Mouse (Mus musculus): ENCODE results near the gene Jakmip3.

- TF ChIP-seq EP300 (IDR thresholded peaks at IDR 0.05; ENCODE audit: low read length) (no peak), IRF4 (IDR thresholded peaks at IDR 0.05; ENCODE audit: low read depth, low read length) (no peak), E2F4 (IDR thresholded peaks at IDR 0.05; ENCODE audit: insufficient replicate concordance, low read depth, low read length) (no peak), ZNF384 (IDR thresholded peaks at IDR 0.05; ENCODE audit: low read depth, low read length) (no peak), ETS1 (conservative IDR thresholded peaks at IDR 0.05; ENCODE audit: low read depth, low read length) (no peak), MEF2A (IDR thresholded peaks at IDR 0.05; ENCODE audit: borderline replicate concordance, low read depth, low read length) (no peak), ZC3H11A (IDR thresholded peaks at IDR 0.05; ENCODE audit: low read depth, low read length) (no peak), MAX (IDR thresholded peaks at IDR 0.05; ENCODE audit: low read length) (no peak), CTCF (conservative IDR thresholded peaks at IDR 0.05 in 1 of 2, IDR thresholded peaks at IDR 0.05 in 1 of 2; ENCODE audit: low read depth in 2 of 2, low read length in 2 of 2) (no peak), MXI1 (IDR thresholded peaks at IDR 0.05; ENCODE audit: low read depth, low read length) (no peak), RAD21 (IDR thresholded peaks at IDR 0.05; ENCODE audit: low read depth, low read length) (no peak), ZMIZ1 (IDR thresholded peaks at IDR 0.05; ENCODE audit: low read depth, low read length) (no peak), NRF1 (IDR thresholded peaks at IDR 0.05; ENCODE audit: low read depth, low read length) (no peak)
These were observed 76.8 kb downstream of the Jakmip3 start for GRCm38 (mm10) chr7:139017249-139017903.
